Mouse (Mus musculus): Measurements from ENCODE around the gene Uox.

GRCm38 (mm10) chr3:146596864-146597263 lies 26.6 kb downstream of the Uox start:
- TF ChIP-seq POLR2A (IDR thresholded peaks at IDR 0.05; ENCODE audit: control insufficient read depth, low read depth, low read length) (no peak), CTCF (IDR thresholded peaks at IDR 0.05; ENCODE audit: control insufficient read depth, insufficient read depth, insufficient replicate concordance, low read depth, low read length) (no peak)
